Mouse (Mus musculus) left cerebral cortex, adult 18-20 months (tissue): ENCODE results near the gene Psd. TPM values are rescaled to one million over a fixed set of nuclear protein-coding genes. Genes with fewer than 3 reads are reported as not detected.

ENCODE experiments used
- DNase-seq, 2 experiments: peaks; one replicate each; pipeline ENCODE4 v3.0.0; 2021 to 2022; ENCODE audit warnings: low spot score in 2 of 2, mixed read lengths in 1 of 2
- total RNA-seq, 2 experiments: library from RNA; stranded (reverse); gene quantifications; 2 replicates each; pipeline ENCODE4 v1.2.3; 2021

Gene Psd
- total RNA-seq, 2 experiments from 2014 or later: 612 to 681 TPM

DNA sequence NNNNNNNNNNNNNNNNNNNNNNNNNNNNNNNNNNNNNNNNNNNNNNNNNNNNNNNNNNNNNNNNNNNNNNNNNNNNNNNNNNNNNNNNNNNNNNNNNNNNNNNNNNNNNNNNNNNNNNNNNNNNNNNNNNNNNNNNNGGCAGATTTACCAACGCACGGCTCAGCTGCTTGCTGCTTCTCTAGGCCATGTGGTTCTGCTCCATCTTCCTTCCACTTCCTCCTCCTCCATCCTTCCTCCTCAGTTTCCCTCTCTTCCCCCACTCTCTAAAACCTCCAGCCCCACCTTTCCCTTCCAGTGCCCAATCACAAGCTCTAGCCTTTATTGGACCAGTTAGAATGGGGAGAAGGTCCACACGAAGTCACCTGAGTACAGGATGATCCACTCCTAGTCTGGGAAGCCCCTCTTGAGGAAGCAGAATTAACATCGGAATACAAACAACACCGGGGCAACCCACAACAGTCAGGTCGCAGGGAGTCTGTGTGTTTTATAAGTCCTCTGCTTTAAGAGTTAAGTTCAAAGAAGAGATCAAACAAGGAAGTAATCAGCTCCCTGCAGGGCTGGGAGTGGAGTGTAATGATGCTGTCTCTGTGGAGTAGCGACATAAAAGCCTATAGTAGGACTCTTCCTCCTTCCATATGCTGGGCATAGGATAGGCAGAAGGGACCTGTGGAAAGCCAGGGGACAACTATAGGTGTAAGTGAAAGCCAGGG, 17.9 kb upstream of the Psd start:
- no peak for DNase-seq

DNA sequence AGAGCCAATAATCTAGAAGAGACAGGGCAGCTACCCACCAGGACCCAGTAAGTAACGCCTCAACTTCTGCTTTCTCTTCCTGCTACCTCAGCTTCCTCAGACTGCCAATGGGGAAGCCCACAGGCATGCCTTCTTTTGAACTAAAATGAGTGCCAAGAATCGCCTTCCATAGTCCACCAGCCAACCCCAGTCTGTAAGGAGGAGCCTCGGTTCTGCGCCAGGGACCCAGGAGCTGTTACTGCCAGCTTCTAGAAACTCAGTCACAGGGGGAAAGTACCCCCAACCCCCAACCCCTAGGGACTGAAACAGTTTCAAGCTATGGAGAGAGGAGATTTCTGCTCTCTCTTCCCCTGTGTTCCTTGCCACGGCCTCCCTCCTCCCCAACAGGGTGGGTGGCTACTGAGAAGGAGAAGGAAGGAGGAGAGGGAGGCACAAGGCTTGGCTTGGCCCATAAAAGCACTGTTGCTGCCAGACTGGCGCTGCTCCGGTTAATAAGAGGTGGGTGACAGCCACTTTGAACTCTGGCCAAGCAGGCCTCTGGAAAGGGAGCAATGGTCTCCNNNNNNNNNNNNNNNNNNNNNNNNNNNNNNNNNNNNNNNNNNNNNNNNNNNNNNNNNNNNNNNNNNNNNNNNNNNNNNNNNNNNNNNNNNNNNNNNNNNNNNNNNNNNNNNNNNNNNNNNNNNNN, 12.5 kb upstream of the Psd start:
- no peak for DNase-seq

DNA sequence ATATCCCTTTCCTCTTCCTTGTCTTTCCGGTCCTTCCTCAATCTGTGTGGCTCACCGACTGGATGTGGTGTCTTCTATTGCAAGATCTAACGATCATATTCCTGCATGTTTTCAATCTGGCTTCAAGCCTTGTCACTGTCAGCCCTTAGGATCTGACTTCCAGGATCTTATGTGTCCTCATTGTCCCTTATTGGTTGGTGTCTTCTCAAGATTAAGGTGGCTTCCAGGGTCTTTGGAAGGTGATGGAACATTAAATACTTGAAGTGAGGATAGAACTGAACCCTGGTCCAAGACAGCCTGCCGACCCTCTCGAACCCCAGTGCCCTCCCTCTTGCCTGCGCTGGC, 12.0 kb upstream of the Psd start:
- DNase-seq: no peak

DNA sequence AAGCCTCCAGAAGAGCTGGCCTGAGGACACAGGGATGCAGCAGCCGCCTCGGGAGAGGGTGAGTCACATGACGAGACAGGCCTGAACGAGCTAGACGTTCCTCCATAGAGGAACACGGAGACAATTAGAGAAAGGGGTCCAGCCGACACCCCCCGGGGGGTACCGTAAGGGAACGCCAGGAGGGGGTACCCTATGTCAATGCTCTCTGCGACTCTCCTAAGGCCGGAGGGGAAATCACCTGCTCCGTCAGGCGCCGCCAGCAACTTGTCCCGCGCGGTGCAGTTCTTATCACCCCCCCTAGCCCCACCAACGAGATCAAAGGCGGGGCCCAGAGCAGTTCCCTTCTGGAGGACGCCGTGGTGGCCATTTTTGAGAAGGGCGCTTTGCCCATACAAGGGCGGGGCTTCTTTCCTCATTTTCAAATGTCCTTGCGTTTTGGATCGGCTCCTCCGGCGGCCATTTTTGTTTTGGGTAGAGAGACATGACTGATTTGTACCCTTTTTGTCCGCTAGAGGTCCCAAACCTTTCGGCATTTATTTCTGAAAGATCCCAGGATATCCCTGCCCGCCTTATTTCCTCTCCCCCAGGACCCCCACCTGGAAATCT, 11.5 kb upstream of the Psd start, which contains the start of gene Cuedc2:
Gene Cuedc2, minus strand, starts transcription at position 372 of the 606 bp plus-strand sequence.
- peak; percentile 98 to 99 for DNase-seq

DNA sequence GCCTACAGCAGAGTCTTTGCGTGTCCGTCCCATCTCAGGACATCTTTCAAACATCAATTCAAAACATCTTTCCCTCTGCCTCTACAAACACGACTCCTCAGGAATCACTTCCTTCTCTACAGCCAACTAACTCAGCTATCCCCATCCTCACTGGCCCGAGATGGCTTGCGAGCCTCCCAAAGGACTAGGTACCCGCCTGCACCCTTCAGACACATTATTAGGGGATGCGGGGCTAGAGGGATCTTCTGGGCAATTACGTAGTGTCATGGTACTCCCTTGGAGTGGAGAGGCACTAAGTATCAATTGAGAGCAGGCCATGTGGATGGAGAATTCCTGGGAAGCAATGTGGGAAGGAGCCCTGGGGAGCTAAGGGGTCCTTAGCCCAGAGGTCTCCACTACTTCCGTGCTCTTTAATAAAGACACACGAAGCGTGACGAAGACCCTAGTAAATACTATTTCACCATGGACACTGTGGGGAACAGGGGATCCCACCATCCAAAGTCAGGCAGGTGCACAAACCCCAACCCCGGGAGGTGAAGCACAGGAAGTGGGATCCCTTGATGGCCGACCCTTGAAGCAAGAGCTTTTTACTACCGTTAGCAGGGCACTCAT, 10.9 kb upstream of the Psd start:
- no peak for DNase-seq

DNA sequence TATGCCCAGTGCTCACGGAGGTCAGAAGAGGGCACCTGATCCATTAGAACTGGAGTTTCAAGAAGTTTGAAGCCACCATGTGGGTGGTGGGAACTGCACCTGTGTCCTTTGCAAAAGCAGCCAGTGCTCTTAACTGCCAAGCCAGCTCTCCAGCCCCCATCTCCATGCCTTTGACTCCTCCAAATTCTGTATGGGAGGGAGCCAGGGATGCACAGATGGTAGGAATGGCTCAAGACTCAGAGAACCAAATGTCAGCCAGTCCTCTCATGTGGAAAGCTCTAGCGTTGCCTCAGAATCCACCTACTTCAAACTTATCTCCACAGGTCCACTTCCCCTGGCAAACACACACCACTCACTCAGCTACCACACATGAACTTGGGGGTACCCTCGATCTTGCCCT, 7.0 kb upstream of the Psd start:
- DNase-seq: no peak

DNA sequence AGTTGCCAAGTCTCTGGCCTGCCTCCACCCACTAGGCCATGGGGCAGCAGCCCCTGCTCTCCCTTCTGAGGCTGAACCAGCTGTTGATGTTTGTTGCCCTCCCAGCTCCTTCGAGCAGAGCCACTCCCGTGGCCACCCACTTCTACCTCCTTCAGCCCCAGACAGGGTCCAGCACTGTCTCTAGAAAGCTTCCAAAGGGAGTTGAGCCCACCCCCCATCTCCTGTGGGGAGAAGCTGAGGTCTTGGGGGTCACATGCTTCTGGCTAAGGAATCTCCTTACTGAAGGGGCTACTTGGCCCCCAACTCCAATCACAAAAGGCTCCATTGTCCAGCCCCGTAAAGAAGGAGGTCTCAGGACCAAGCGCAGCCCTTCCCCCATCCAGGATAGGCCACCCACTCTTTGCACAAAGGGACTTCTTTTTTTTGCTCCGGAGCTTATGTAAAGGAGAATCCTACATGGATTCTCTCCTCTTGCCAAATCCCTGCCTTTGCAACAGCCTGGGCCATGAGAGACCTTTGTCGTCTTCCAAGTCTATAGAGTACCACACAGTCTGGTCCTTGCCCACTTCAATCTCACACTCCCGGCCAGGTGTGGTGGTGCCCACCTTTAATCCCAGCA, 5.9 kb upstream of the Psd start:
- no peak for DNase-seq

DNA sequence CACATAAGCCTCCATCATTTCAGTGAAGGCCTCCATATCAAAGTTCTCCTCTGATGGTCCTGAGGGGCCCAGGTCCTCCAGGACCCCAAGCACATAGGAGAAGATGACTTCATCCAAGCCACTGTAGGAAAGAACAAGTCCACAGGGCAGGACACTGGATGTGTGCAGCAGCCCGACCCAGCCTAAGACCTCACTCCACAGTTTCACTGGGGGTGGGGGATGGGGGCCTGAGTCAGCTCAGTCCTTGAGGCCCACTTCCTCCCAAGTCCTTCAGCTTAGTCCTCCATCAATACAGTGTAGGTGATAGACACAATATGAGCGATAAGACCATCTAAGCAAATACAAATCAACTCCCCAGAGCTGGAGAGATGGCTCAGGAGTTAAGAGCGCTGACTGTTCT, 5.0 kb upstream of the Psd start:
- no peak for DNase-seq

DNA sequence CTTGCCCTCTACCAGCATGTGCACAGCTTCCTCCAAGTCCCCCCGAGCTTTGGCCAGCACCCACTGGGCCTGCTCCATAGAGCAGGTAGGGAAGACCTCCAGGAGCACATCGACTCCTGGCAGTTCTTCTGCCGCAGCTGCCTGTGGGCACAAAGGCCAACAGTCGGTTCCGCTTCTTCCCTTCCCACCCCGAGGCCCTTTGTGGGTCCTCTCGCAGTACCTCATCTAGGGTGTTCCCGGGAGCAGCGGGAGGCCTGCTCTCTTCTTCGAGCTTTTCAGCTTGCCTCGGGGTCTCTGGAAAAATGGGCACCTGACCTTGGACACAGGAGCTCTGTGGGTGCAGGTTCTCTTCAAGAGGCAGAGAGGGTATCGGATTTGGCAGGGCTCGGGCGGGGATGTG, 4.4 kb upstream of the Psd start:
- no peak for DNase-seq

DNA sequence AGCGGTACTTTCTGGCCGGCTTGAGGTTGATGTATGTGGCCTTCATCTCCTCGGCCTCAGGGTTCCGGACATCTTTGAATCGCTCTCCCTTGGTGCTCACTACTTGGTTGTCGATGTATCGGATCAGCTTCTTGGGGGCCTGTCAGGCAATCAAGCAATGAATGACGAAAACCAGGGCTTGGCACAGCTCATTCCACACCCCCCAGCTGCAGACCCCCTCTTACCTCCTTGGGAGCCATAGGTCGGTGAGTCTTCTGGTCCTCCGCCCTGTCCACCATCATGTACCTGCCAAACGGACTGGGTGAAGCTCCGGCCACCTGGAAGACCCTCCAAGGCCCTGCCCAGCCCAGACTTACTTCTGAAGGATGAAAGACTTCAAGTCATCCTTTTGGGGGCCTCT, 3.7 kb upstream of the Psd start:
- DNase-seq: no peak

DNA sequence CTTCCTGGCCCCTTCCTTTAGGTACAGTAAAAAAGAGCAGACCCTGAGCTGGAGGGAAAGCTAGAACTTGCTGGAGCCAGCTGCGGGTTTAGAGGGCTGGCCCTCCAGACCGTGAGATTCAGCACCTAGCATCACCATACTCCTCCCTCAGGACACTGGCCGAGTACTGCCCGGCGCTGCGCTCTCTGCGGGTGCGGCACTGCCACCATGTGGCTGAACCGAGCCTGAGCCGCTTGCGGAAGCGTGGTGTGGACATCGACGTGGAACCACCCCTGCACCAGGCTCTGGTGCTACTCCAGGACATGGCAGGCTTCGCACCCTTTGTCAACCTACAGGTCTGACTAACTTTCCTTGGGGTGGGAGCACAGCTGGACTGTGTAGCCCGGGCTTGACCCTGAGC, 3.0 kb upstream of the Psd start:
- DNase-seq: peak; percentile 81 to 86

DNA sequence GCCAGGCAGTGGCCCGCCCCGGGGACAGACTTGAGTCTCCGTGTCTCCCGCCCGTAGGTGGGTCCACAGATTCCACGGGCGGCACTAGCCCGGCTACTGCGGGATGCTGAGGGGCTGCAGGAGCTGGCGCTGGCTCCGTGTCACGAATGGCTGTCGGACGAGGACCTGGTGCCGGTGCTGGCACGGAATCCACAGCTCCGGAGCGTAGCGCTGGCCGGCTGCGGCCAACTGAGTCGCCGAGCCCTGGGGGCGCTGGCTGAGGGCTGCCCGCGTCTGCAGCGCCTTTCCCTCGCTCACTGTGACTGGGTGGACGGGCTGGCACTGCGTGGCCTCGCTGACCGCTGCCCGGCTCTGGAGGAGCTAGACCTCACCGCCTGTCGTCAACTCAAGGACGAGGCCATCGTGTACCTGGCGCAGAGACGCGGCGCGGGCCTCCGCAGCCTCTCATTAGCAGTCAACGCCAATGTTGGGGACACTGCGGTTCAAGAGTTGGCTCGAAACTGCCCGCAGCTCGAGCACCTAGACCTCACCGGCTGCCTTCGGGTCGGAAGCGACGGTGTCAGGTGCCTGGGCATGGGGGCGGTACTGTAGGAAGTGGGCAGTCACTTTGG, 2.2 kb upstream of the Psd start:
- DNase-seq: no peak

DNA sequence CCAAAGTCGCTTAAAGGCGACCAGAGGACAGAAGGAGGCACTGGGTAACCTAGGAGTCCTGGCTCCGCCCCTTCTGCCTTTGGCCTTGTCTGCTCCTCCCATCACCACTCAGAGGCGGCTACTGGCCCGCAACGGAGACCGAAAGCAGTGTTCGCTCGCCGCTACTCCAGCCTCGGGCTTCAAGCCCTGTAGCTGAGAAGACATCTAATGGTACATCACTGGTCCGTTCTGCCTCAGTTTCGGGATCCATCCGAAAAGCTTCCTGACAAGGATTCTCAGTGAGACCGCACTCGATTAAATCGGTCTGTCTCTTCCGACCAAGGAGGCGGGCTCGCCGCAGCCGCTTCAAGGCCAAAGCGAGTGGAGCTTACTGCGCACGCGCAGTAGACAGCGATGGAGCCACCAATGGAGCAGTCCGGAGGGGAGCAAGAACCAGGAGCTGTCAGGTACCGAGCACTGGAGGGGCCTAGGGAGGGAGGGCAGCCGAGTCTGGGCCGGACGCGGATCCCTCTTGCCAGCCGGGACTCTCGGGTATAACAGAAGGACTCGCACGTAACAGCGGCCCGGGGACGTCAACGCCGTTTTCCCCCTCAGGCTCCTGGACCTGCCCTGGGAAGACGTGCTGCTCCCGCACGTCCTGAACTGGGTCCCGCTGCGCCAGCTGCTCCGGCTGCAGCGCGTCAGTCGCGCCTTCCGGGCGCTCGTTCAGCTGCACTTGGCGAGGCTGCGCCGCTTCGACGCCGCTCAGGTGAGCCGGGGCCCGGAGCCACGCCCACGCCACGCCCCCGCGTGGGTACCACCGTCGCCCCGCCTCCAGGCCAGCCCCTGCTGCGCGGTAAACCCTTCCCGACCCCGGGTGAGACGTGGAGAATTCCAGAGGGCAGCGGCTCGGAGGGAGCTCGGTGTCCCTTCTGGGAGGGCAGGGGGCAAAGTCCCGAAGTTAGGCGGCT, 1.4 kb upstream of the Psd start, which contains the start of gene Fbxl15:
Gene Fbxl15, plus strand, starts transcription at position 104 of the 950 bp plus-strand sequence.
- peak; percentile 90 to 93 for DNase-seq

DNA sequence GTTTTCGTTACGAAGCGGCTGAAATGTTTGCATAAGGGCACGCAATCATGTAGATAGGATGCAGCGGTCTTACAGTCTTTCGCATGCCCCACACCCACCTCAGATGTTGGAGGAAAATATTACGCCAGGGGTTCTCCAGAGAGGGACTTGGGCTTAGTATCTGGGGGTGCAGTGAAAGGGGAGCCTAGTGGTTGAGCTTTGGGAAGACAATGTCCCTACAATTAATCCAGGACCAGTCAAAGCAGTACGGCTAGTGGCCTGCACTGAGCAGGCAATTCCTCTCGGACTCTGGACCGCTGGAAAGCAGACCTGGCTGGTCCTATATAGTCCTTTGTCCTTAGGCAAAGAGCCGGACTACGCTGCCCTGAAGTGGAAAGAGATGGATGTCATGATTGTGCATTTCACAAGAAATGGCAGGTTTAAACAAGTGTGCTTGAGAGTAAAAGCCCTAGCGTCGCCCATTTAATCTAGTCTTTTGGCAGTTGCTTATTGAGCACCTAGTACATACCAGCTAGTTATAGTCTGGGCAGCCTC, 642 bp upstream of the Psd start:
- no peak for DNase-seq

DNA sequence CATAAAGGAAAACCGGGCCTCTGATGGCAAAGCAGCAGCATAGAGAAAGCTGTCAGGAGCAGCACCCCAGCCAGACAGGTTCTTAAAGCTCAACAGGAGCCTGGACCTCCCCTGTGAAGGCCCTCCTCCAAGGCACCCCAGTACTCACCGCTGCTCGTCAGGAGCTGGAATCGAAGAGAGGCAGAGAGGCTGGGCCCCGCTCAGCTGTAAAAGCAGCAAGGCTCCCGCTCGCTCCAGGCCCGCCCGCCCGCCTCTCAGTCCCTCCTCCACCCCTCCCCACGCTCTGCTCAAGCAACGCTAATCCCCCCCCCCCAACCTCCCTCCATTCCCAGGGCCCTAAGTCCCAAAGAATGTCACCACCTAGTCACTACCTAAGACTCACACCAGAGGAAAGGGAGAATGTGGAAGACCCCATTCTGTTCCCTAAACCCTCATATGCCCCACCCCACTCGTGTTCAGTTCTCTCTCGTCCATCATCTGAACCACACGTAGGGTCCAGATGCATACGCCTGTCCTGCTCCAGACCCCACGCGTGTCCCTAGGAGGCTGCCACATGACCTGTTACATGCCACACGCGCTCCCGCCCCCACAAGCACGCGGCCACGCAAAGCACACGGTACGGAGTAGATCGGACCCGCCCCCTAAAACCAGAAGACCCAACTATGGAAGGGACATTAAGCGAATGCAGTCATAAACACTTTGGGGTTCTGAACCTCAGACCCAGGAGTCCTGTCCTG, 769 bp downstream of the Psd start:
- DNase-seq: no peak

DNA sequence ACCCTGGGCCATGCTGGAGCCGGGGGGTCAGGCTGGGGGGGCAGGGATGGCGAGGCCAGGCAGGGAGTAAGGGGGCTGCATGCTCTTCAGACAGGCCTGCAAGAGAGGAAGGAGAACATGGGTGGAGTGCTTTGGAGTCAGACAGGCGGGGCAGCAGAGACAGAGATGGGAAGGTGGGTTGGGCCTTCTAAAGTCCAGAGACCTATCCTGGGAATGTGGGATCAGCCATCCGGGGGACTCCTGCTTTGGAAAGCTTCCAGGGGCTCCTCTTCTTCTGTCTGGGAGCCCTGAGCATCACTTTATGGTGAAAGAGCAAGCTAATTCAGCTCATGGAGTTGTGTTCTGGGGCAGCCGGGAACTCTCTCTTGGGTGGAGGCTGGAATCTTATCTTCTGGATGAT, 2.0 kb downstream of the Psd start:
- DNase-seq: no peak

DNA sequence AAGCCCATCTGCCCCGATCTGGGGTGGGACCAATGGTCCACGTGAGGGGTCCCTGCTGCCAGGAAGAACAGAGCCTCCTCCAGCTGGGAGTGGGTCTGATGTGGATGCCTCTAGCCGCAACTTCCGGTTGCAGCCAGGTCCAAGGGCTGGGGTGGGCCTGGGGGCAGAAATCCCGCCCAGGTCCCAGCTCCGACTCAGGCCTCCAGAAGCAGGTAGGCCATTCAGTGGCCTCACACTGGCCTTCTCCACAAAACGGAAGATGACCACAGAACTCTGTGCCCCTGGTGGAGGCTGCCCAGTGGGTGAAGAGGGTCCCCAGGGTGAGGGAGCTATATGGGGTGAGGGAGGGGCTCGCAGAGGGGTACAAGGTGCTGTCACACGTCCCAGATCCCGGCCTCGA, 2.6 kb downstream of the Psd start:
- DNase-seq: no peak

DNA sequence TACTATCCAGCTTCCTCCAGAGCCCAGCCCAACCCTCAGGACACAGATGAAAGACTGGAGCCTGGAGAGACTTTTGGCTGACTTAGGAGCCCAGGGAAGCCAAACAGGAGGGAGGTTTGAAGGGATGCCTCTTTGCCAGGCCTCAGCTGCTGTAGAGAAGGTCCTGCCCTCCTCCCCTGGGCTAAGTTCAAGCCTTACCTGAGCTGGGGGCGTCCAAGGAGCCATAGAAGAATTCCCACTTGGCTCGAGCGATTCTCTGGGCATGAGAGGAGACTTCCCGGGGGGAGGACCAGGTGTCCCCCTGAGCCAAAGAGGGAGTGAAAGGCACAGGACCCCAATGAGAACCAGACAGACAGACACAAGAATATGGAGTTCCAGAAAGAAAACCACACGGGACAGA, 3.2 kb downstream of the Psd start:
- no peak for DNase-seq

DNA sequence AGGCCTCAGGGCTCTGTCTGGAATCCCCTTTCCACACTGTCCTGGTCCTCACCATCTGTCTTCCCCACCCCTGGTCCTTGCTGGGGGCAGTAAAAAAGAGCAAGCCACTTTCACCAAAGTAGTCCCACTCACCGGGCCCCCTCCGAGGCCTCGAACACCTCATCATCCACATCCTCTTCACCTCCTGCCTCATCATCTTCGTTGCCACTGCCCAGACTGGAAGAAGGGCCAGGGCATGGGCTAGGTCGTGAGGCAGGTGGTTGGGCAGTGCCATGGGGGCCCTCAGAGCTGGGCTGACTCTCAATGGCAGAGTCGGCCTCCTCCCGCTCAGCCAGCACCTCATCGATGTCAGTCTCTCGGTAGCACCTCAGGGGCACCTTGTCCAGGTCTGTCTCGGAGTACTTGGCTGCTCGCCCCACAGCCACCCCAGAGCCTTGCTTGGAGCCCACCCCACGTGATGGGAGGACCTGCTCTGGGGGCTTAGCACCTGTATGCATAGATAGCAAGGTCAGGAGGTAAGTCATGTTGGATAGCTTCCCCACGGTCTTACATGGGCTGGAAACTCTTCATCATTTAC, 3.9 kb downstream of the Psd start:
- DNase-seq: no peak
